Mouse (Mus musculus) cerebellum, adult 2 months (tissue): ENCODE data around the gene Pdzd2.

ENCODE experiments used
- CTCF ChIP-seq: fragments of 200-500 bp; IDR thresholded peaks from 2 replicates; pipeline ENCODE4 v1.5.1; 2011; ENCODE audit warnings: low read depth, mild to moderate bottlenecking, control low read depth, low read length, moderate library complexity, borderline replicate concordance; ENCODE audit not compliant: insufficient read depth
- POLR2A ChIP-seq: fragments of 200-500 bp; IDR thresholded peaks from 2 replicates; pipeline ENCODE4 v1.6.1; 2011; ENCODE audit warnings: low read length, control low read depth, borderline replicate concordance; ENCODE audit not compliant: insufficient read depth

DNA sequence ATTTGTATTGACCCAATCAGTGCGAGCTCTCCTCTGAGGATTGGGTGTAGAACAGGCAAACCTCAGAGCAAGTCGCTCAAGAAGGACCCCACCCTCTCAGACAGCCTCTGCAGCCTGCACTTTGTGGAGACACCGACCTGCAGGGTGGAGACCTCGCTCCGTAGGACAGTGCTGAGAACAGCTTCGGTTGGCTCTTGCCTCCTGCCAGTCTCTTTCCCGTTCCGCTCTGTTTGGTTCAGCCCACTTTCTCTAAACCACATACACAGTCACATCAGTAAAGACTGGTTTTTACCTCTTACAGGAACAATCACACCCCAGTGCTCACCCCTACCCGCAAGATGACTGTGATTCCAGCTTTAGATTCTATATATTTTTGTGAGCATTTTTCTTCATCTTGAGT, 133.4 kb downstream of the Pdzd2 start:
- TF ChIP-seq POLR2A: no peak
- TF ChIP-seq CTCF: no peak
